Mouse (Mus musculus) cerebellum, adult 11-12 months (tissue): ENCODE measurements around the gene Btla.

Experiments
- DNase-seq: peaks from one replicate; pipeline ENCODE4 v3.0.0; 2022

Btla gene

GRCm38 (mm10) chr16:45223648-45224388 is at the start of gene Btla:
Btla (plus strand) TSS chr16:45224315.
- DNase-seq = no peak

- no peak for DNase-seq
These were observed 45.6 kb upstream of the Btla start for GRCm38 (mm10) chr16:45178552-45178951.

GRCm38 (mm10) chr16:45181824-45182223 is 42.3 kb upstream of the Btla start:
- DNase-seq = no peak

DNA sequence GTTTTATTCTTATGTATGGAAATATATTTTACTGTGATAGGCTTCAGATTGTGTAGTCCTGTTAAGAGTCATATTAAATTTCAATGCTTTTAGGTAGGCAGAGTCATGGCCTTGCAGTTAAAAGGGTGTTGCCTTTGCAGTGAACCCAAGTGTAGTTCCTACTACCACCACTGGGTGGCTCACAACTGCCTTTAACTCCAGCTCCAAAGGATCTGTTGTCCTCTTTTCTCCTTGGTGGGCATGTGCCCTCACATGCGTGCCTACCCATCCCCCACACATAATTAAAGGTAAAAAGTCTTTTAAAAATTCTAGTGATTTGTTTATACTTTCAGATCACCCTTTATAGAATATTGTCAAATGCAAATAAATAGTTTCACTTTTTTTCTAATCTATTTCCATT is 31.5 kb upstream of the Btla start:
- peak; percentile 52 for DNase-seq

- DNase-seq = peak; percentile 35
These were observed 27.3 kb upstream of the Btla start for GRCm38 (mm10) chr16:45196816-45197215.

- no peak for DNase-seq
These were observed 22.7 kb upstream of the Btla start for GRCm38 (mm10) chr16:45201395-45201794.

GRCm38 (mm10) chr16:45204438-45204837 is 19.7 kb upstream of the Btla start:
- DNase-seq = no peak

DNA sequence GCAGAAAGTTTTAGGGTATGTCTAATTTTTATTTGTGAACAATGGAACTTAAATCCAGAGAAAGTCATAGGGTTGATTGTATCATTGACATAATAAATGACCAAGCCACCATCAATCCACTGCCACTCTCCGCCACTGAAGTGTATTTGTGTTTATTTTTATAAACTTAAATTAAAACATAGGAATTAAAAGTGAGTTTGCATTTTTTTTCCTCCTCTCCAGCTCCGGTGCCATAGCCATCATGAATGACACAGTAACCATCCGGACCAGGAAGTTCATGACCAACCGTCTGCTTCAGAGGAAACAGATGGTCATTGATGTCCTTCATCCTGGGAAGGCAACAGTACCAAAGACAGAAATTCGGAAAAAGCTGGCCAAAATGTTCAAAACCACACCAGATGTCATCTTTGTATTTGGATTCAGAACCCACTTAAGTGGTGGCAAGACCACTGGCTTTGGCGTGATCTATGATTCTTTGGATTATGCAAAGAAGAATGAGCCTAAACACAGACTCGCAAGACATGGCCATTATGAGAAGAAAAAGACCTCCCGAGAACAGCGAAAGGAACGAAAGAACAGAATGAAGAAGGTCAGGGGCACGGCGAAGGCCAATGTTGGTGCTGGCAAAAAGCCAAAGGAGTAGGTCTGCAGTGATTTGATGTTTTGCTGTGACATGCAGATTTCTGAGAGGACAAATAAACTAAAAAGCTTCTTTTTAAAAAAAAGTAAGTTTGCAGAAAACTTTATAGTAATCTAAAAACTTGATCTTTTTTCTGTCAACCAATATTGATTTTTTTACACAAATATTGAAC is 19.1 kb upstream of the Btla start:
- DNase-seq = peak; percentile 14

DNA sequence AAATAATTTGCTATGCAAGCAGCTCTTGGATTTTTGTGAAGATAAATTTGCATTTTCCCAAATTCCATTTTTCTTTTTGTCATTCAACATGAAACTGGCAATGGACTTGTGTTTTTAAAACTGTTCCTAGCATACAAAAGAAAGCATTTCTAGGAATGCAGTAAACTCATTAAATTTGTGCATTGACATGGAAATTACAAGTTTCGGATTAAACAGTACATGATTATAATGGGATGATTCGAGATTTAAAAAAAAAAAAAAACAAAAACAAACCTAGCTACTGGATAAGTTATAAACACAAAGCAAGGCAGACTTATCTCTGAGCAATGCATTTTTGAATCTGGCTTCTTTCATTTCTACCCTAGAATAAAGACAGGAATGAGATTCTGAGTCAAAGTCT is 2.1 kb upstream of the Btla start:
- DNase-seq = no peak

DNA sequence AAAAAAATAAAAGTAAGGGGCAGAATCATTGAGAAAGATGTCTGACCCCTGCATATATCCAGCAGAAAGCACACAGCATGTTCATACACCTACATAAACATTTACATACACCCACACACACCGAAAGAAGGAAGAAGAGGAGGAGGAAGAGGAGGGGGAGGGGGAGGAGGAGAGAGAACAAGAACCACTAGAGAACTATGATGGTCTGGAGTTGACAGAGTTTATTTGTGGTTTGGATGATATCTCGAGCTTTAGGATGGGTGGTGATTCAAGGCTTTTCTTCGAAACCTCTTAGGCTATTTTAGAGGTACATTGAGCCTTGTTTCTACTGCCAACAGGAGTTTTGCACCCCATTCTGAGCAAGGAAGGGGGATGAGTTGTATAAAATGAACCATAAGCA is 1.3 kb upstream of the Btla start:
- DNase-seq = no peak

GRCm38 (mm10) chr16:45224431-45225008 is 405 bp downstream of the Btla start:
- no peak for DNase-seq

DNA sequence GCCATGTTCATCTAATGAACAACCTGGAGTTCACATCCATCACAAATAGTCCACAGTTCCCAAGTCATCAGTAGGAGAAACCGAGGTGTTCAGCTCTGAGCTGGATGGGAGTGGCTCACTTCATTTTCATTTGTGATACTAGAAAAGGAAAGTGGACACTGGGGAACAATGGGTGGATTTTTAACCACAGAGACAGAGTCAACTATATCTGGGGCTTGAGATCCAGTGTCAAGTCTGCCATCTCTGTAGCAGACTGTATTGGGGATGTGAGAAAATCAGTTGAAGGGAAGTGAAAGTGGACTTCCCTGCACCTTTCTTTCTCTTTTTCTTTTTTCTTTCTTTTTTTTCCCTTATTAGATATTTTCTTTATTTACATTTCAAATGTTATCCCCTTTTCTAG is 2.9 kb downstream of the Btla start:
- DNase-seq = no peak

GRCm38 (mm10) chr16:45231296-45231695 is 7.2 kb downstream of the Btla start:
- no peak for DNase-seq

- DNase-seq = no peak
These were observed 8.9 kb downstream of the Btla start for GRCm38 (mm10) chr16:45233007-45233406.

DNA sequence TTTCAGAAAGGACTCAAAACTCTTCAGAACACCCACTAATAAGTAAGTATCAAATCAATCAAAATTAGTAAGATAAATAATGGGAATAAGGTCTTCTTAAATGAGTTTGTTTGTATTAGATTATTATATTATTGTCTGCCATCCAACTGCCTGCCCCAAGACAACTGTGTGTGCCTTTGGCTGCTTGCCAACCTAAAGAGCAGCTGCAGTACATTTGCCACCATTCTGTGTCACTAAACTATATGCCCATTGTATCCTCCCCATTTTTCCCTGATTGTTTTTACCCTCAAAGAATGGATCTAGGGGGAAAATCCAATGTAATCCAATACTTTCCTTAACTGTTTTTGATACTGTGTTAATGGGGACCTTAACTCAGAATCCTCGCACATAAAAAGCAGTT is 18.6 kb downstream of the Btla start:
- DNase-seq = no peak

DNA sequence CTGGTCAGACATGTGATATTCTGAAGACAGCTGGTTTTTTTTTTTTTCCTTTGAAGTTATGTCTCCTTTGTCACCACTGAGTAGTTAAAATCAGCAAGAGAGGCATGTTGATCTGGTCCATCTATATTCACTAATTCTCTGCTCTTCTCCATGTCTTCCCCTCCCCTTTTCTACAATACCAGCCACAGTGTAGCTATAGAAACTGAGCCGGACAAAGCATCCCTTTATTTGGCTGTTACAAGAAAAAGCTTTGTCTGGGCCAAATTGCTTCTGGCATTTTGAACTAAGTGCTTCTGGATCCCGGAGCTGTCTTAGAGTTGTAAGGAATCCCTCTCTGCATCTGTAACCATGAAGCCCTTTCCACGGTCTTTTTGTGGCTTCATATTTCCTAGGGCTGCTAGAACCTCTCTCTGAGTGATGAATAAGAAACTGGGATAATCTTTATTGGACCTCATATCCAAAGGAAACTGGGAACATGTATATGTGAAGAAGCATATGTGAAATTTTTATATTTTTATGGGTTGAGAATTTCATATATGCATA is 20.9 kb downstream of the Btla start:
- DNase-seq = no peak

DNA sequence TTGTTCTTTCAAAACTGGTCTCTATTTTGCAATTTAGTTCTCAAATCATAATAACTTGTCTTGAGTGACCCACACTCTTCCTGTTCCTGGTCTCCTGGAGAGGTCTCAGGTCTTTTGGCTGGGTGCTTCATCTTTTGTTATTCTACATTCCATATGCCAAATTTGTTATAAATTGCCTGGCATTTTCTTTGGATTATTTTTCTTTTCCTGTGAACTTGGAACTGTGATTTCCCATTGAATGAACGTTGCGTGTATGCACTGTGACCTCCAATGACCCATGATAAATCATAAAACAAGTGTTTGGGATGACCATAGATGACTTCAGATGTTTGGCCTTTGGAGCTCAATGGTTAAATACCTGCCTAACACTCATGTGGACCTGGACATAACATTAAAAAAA is 25.6 kb downstream of the Btla start:
- no peak for DNase-seq

GRCm38 (mm10) chr16:45250317-45250716 is 26.2 kb downstream of the Btla start:
- DNase-seq = no peak

DNA sequence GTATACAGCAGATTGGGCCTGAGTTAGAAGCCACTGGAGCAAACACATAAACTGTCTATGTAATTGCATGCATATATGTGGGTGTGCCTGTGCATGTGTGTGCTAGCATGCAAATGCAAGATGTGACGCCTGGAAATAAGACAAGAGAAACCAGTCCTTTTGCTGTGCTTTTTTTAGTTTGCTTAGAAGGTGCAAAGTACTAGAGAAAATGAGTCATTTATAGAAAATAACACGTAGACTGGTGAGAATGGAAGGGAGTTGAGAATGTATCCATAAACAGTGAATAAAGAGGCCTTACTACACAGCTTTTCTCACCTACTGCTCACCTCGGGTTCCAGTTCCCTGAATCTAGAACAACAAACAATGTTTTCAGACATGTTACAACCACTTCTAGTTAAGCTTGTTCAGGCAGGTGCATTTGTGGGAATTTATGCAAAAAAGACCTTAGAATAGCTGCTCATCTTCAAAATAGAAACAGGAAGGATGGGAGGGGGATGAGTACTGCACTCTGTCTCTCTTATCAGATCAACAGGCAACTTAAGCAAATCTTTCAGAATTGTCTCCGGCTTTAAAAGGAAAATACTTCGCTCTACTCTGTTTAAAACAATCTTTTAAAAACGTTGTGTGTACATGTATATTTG is 27.8 kb downstream of the Btla start:
- no peak for DNase-seq

DNA sequence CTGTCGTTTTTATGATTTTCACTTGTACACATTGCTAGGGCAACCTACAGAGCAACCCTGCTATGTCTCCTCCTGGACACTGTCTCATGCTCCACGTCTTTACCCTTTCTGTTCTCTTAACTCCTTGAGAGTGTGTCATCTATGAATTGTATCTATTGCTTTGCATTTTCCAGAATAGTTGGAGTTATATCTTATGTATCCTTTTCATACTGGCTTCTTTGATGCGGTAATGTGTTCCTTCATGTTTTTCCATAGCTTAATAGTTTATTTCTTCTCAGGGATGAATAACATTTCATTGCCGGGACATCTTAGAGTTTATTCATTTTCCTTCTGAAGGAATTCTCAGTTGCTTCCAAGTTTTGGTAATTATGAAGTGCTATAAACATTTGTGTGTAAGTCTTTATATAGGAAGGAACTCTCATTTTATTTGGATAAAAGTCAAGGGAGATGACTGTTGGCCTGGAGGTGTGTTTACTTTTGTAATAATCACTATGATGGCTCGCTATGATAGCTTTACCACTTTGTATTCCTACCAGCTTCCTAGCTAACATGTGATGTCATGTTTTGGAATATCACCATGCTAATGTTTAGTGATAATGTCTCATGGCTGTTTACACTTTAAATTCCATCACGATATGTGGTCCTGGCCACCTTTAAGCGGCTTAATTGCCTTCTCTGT is 31.2 kb downstream of the Btla start:
- no peak for DNase-seq

DNA sequence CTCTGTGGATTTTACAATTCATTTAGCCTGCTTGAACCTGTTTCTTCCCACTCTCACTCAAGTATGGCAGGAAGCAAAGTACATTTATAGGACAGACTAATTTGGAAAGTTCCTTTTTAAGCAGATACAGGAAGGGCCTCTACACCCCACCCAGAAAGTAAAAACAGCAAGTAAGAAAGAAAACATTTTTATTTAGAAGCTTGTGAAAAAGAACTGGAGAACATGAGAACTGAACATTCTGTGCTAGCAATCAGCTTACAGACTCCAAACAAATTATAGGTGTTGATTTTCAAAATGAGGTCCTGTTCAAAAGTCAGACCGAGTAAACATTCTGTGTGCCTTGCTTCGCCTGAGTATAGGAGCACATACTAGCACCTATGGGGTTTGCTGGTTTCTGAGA is 32.8 kb downstream of the Btla start:
- DNase-seq = no peak

DNA sequence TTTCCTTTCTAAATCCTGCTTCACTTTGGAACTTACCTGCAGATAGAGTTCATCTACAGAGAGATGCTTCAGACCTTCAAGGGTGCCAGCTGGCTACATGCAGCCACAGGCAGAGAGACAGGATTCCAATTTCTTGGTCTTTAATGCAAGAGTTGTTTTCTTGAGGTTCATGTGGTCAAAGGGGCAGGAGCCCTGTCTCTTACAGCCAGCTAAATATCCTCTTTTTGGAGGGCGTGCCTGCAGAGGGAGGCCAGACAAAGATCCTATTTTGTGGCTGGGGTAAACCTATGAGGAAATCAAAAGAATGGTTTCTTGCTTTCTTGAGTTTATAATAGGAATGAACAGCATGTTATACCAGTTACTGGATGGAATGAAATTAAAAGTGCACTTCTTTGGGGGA is 33.5 kb downstream of the Btla start:
- DNase-seq = no peak

DNA sequence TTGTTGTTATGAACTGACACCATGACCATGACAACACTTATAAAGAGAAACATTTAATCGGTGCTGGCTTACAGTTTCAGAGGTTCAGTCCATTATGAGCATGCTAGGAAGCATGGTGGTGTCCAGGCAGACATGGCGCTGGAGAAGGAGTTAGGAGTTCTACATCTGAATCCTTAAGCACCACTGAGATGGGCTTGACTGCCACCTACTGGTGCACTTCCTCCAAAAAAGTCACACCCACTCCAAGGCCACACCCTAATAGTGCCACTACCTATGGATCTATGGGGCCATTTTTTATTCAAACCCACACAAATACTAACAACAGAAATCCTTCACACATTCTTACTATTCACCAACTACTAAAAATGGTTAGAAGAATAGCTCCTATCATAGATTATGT is 35.5 kb downstream of the Btla start:
- DNase-seq = no peak
